Mouse (Mus musculus) E14TG2a.4 (cell line): ENCODE results near the gene Dclk1.

Source experiments
- CTCF ChIP-seq: conservative IDR thresholded peaks from 2 replicates; pipeline ENCODE4 v1.5.1; 2014; ENCODE audit warnings: low read length
- NANOG ChIP-seq: IDR thresholded peaks from 2 replicates; pipeline ENCODE4 v1.6.1; 2014; ENCODE audit warnings: borderline replicate concordance, low read length, mixed read lengths
- POU5F1 ChIP-seq: IDR thresholded peaks from 2 replicates; pipeline ENCODE4 v1.6.1; 2014; ENCODE audit warnings: low read length, borderline replicate concordance

DNA sequence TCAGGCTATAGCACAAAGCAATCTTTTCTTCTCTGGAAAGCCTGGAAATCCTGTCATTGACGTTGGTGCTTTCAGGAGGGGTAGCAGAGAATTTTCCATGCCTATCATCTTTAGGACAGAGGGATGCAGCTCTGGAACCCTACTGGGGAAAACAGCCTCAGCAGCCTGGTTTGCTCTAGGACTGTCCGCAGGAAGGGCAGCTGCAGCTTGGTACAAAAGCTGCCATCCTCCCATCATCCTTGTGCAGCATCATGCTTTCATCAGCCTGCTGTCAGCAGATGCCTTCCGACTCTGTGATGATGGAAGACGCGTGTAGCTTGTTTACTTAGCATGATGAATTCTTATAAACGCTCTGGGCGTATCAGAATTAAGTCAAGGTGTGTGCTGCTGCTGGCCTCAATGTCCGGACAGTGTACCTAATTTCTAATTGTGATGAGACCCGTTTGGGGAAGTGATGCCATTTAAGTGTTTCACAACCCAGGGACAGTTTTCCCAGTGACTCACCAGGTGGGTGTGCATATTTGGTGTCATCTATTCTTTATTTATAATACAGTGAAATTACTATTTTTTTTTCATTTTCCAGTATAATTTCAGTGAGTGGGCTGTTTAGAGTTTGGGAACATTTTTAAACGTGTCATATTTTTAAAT, 50.7 kb downstream of the Dclk1 start:
- TF ChIP-seq CTCF = no peak
- TF ChIP-seq NANOG = no peak
- no peak for TF ChIP-seq POU5F1
